In genomic region chr13:111099252-111099651, GRCm38 (mm10) we compare ENCODE assay signal across 12 mouse cellular contexts.
DNase-seq lines count a peak whose midpoint lies in the region; ATAC-seq and TF ChIP-seq lines count a peak whose summit lies in the region.
"Had no signal": no experiment of that assay in that cellular context is flagged by ENCODE, and none has a peak within 500 bp of the region (broad histone marks: within the 10 kb centered on the region; RNA-seq: fewer than 3 reads in every experiment).

No protein-coding gene starts in this region.

- 57% methylated on average over 6 of the region's 6 CpGs for WGBS in neural tube, embryonic 11.5 days
- WGBS in stomach, postnatal 0 days: 74% methylated on average over 6 of the region's 6 CpGs

- no peaks in the 10 kb centered on the region for H3K36me3 ChIP-seq in neural tube, embryonic 11.5 days (ENCODE audit: control insufficient read depth, insufficient read depth, low read length)
- H3K36me3 ChIP-seq in stomach, postnatal 0 days (ENCODE audit: control insufficient read depth, insufficient read depth, low read length): no peaks in the 10 kb centered on the region
- H3K36me3 ChIP-seq: embryonic facial prominence, embryonic 12.5 days; liver, embryonic 12.5 days had no signal

- H3K4me1 ChIP-seq in neural tube, embryonic 11.5 days (ENCODE audit: control insufficient read depth, insufficient read depth, low read length): no peaks in the 10 kb centered on the region; the same call in 1 of the 2 replicates
- H3K4me1 ChIP-seq in stomach, postnatal 0 days (replicated peaks; ENCODE audit: control insufficient read depth, insufficient read depth): no peaks in the 10 kb centered on the region
- H3K4me1 ChIP-seq: embryonic facial prominence, embryonic 12.5 days; liver, embryonic 12.5 days had no signal

- peak; percentile 60 for ATAC-seq in neural tube, embryonic 11.5 days (ENCODE audit: insufficient read depth, low FRiP score, low TSS enrichment)
- ATAC-seq in stomach, postnatal 0 days (ENCODE audit: low FRiP score, low TSS enrichment): peak; percentile 45; the same call in 1 of the 2 replicates
- ATAC-seq in megakaryocyte, adult 5-6 weeks (ENCODE audit: poor library complexity, severe bottlenecking): no peak
- ATAC-seq: liver, embryonic 12.5 days had no signal

- DNase-seq in adrenal gland, adult 8-10 months: peak; percentile 6
- no peak for DNase-seq in adrenal gland, postnatal 25 days
- no peak for DNase-seq in neural tube, embryonic 11.5 days (ENCODE audit: low spot score)
- no peak for DNase-seq in neural tube, embryonic 10.5 days (ENCODE audit: extremely low spot score, low spot score)
- peak; percentile 57 for DNase-seq in heart, postnatal 4 days
- peak; percentile 21 for DNase-seq in stomach, postnatal 0 days (ENCODE audit: low spot score)
- no peak for DNase-seq in kidney, postnatal 36 days
- DNase-seq: gastrocnemius, adult 2 months; kidney, adult 9 months had no signal

- TF ChIP-seq EP300 in stomach, postnatal 0 days (optimal IDR thresholded peaks at IDR 0.05): no peak

- TF ChIP-seq CTCF in stomach, postnatal 0 days (IDR thresholded peaks at IDR 0.05; ENCODE audit: low read depth): no peak

- H3K4me3 ChIP-seq in neural tube, embryonic 11.5 days (ENCODE audit: low read depth, low read length): no peak overlapping the region
- no peak overlapping the region for H3K4me3 ChIP-seq in stomach, postnatal 0 days (ENCODE audit: low read depth, low read length)
- H3K4me3 ChIP-seq: embryonic facial prominence, embryonic 12.5 days; gastrocnemius, adult 2 months; liver, embryonic 12.5 days had no signal

- H3K4me2 ChIP-seq in neural tube, embryonic 11.5 days (ENCODE audit: low read depth): no peak overlapping the region
- no peak overlapping the region for H3K4me2 ChIP-seq in stomach, postnatal 0 days (replicated peaks; ENCODE audit: low read depth)
- H3K4me2 ChIP-seq: embryonic facial prominence, embryonic 12.5 days; liver, embryonic 12.5 days had no signal

- no peak overlapping the region for H3K9ac ChIP-seq in neural tube, embryonic 11.5 days (ENCODE audit: low read length)
- H3K9ac ChIP-seq in stomach, postnatal 0 days (ENCODE audit: low read length): no peak overlapping the region
- H3K9ac ChIP-seq: embryonic facial prominence, embryonic 12.5 days; liver, embryonic 12.5 days had no signal

- H3K9me3 ChIP-seq in neural tube, embryonic 11.5 days (ENCODE audit: control insufficient read depth, low read length): no peaks in the 10 kb centered on the region
- no peaks in the 10 kb centered on the region for H3K9me3 ChIP-seq in stomach, postnatal 0 days (ENCODE audit: control insufficient read depth, low read length)
- H3K9me3 ChIP-seq: embryonic facial prominence, embryonic 12.5 days; liver, embryonic 12.5 days had no signal

- no peak overlapping the region for H3K27ac ChIP-seq in neural tube, embryonic 11.5 days (ENCODE audit: low read depth, low read length)
- no peak overlapping the region for H3K27ac ChIP-seq in stomach, postnatal 0 days (replicated peaks)
- H3K27ac ChIP-seq: embryonic facial prominence, embryonic 12.5 days; gastrocnemius, adult 2 months; liver, embryonic 12.5 days had no signal

- H3K27me3 ChIP-seq in neural tube, embryonic 11.5 days (ENCODE audit: control insufficient read depth, insufficient read depth, low read length): no peaks in the 10 kb centered on the region
- H3K27me3 ChIP-seq in stomach, postnatal 0 days (ENCODE audit: control insufficient read depth, insufficient read depth, low read length): no peaks in the 10 kb centered on the region
- H3K27me3 ChIP-seq: embryonic facial prominence, embryonic 12.5 days; liver, embryonic 12.5 days had no signal

Comparison
In these comparisons a context has a peak if more than half of its experiments do, and no peak if none do; other contexts are left out.
1. DNase-seq: peak in adrenal gland, adult 8-10 months (single experiment), heart, postnatal 4 days (single experiment) and stomach, postnatal 0 days (single experiment); none in adrenal gland, postnatal 25 days (single experiment), neural tube, embryonic 11.5 days (single experiment), neural tube, embryonic 10.5 days (single experiment) and kidney, postnatal 36 days (0 of 2).